Mouse (Mus musculus): ENCODE results near the gene Dnah7a. TPM values are rescaled to one million over a fixed set of nuclear protein-coding genes. Genes with fewer than 3 reads are reported as not detected.
A peak's percentile ranks its signal among the peaks of the same experiment; 100 is the strongest.
"Not testable (repeated sequence)": the region's sequence is repeated elsewhere in the genome, so short reads cannot be mapped to it uniquely, and the experiment has no call there.

Gene Dnah7a
- total RNA-seq, 1 experiment: 0.98 TPM

DNA sequence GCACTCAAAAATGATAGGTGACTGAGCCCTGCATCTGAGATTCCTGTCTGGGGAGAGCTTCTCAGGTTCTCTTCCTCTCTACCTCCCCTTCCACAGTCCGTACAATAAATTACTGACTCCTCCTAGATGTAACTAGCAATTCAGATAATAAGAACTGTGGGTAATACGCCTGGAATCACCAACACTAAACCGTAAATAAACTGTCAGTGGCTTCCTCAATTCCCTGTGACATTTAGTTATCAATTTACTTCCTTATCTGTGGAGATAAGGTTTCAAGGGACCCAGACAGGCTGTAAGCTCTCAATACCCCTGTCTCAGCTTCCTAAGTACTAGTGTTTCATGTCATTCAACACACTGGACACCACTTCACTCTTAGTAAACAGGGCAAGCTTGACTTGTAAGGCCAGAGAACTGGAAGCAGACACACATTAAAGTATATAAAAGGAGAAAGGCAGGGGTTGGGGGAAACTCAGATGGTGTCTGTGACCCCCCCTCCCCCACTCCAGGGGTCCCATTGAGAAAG, 300.7 kb downstream of the Dnah7a start:
- H3K9me3 ChIP-seq (ENCODE audit: control insufficient read depth, insufficient read depth, low read depth, low read length): no peaks in the 10 kb centered on the region
- no peak for DNase-seq (ENCODE audit: low read depth, low spot score)
- no peaks in the 10 kb centered on the region for H3K4me1 ChIP-seq (ENCODE audit: control insufficient read depth in 2 of 2, insufficient read depth in 2 of 2, low read length in 2 of 2, poor library complexity in 1 of 2)
- TF ChIP-seq MAFK (IDR thresholded peaks at IDR 0.05; ENCODE audit: insufficient read depth, low read depth, low read length) (no peak), HCFC1 (IDR thresholded peaks at IDR 0.05; ENCODE audit: borderline replicate concordance, insufficient read depth, low read length) (no peak), ZNF384 (IDR thresholded peaks at IDR 0.05; ENCODE audit: low read depth, low read length) (no peak), ZC3H11A (IDR thresholded peaks at IDR 0.05; ENCODE audit: borderline replicate concordance, low read depth, low read length) (no peak)
- no peak overlapping the region for H3K4me3 ChIP-seq (ENCODE audit: insufficient read depth in 1 of 2, low read depth in 1 of 2, low read length in 2 of 2, poor library complexity in 1 of 2, severe bottlenecking in 1 of 2)
- in situ Hi-C loops (cut with MboI; ENCODE audit: low sequenced_read_pairs in 2 of 2, unreplicated experiment in 2 of 2): no loop called here
- H3K36me3 ChIP-seq (ENCODE audit: control insufficient read depth, insufficient read depth, low read length, poor library complexity, severe bottlenecking): no peaks in the 10 kb centered on the region
- no peak overlapping the region for H3K27ac ChIP-seq (ENCODE audit: insufficient read depth, low read depth, low read length, poor library complexity, severe bottlenecking)
- no peak overlapping the region for H3K9ac ChIP-seq (ENCODE audit: insufficient read depth, low read depth, low read length, poor library complexity, severe bottlenecking)

DNA sequence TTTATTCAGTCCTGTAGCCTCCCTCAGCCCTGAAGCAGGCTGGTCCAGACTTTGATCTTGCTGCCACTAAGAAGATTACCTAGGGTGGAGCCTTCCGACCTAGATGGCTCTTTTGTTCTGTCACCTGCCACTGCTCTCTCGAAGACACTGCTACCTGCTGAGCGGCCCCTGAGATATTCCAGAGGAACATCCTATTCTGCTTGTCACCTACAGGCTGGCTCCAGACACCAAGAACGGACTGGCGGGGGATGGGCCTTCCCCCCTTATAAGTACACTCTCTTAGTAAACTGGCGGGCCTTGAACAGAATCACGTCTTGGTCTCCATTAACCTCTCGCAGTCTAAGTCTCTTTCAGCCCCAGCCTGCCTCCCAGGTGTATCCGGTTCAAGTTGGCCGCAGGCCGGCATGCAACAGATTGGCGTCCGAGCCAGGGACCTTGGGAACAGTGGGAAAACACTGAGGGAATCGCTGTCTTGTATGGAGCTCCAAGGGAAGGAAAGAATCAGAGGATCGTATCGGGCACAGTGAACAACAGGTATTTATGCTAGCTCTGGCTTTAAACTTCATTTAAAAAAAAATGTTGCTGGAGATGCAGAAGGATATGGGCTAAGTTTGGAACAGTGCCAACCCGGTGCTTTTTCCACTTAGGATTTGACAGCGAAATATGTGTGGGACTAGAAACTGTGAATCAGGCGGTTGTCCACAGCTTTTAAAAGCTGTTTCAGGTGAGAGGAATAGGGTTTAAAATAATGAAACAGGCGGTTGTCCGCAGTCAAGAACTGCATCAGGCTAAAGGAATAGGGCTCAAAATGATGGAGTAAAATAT, 312.4 kb downstream of the Dnah7a start:
- H3K9ac ChIP-seq (ENCODE audit: insufficient read depth, low read depth, low read length, poor library complexity, severe bottlenecking); H3K4me1 ChIP-seq (ENCODE audit: control insufficient read depth in 2 of 2, insufficient read depth in 2 of 2, low read length in 2 of 2, poor library complexity in 1 of 2); H3K27ac ChIP-seq (ENCODE audit: insufficient read depth, low read depth, low read length, poor library complexity, severe bottlenecking); H3K9me3 ChIP-seq (ENCODE audit: control insufficient read depth, insufficient read depth, low read depth, low read length); H3K36me3 ChIP-seq (ENCODE audit: control insufficient read depth, insufficient read depth, low read length, poor library complexity, severe bottlenecking); in situ Hi-C loops (cut with MboI; ENCODE audit: low sequenced_read_pairs in 2 of 2, unreplicated experiment in 2 of 2); H3K4me3 ChIP-seq (ENCODE audit: insufficient read depth in 1 of 2, low read depth in 1 of 2, low read length in 2 of 2, poor library complexity in 1 of 2, severe bottlenecking in 1 of 2): not testable (repeated sequence)
- peak; percentile 42 for DNase-seq (ENCODE audit: low read depth, low spot score)

DNA sequence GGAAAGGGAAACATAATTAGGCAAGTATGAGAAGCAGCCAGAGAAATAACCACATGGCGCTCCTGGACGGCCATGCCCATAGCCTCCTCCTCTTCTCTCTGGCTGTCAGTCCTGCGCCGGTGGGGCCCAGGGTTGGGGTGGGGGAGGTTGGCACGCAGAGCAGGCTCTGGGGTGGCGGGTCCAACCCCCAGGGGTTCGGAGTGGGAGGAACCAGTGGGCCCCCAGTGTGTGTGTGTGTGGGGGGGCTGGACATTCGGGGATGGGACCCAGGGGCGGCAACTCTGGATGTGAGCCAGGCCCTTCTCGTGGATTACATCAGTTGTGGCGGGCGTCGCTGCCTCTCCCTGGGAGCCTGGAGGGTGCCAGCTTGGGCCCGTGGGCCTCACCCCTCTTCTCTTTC, 317.8 kb downstream of the Dnah7a start:
- no peak overlapping the region; the same call in 1 of the 2 replicates for H3K27ac ChIP-seq (ENCODE audit: insufficient read depth, low read depth, low read length, poor library complexity, severe bottlenecking)
- no peak overlapping the region for H3K9ac ChIP-seq (ENCODE audit: insufficient read depth, low read depth, low read length, poor library complexity, severe bottlenecking)
- H3K36me3 ChIP-seq (ENCODE audit: control insufficient read depth, insufficient read depth, low read length, poor library complexity, severe bottlenecking): no peaks in the 10 kb centered on the region
- peaks cover 3% of the 10 kb centered on the region; the same call in 1 of the 2 replicates for H3K9me3 ChIP-seq (ENCODE audit: control insufficient read depth, insufficient read depth, low read depth, low read length)
- no peaks in the 10 kb centered on the region for H3K4me1 ChIP-seq (ENCODE audit: control insufficient read depth in 2 of 2, insufficient read depth in 2 of 2, low read length in 2 of 2, poor library complexity in 1 of 2)
- no peak for DNase-seq (ENCODE audit: low read depth, low spot score)
- no peak for TF ChIP-seq HCFC1 (IDR thresholded peaks at IDR 0.05; ENCODE audit: borderline replicate concordance, insufficient read depth, low read length)
- no peak for TF ChIP-seq MAFK (IDR thresholded peaks at IDR 0.05; ENCODE audit: insufficient read depth, low read depth, low read length)
- no peak for TF ChIP-seq ZNF384 (IDR thresholded peaks at IDR 0.05; ENCODE audit: low read depth, low read length)
- TF ChIP-seq ZC3H11A (IDR thresholded peaks at IDR 0.05; ENCODE audit: borderline replicate concordance, low read depth, low read length): no peak
- no peak for TF ChIP-seq CHD2 (IDR thresholded peaks at IDR 0.05; ENCODE audit: low read depth, low read length)
- H3K4me3 ChIP-seq (ENCODE audit: insufficient read depth in 1 of 2, low read depth in 1 of 2, low read length in 2 of 2, poor library complexity in 1 of 2, severe bottlenecking in 1 of 2): no peak overlapping the region
- in situ Hi-C loops (cut with MboI; ENCODE audit: low sequenced_read_pairs in 2 of 2, unreplicated experiment in 2 of 2): no loop called here

DNA sequence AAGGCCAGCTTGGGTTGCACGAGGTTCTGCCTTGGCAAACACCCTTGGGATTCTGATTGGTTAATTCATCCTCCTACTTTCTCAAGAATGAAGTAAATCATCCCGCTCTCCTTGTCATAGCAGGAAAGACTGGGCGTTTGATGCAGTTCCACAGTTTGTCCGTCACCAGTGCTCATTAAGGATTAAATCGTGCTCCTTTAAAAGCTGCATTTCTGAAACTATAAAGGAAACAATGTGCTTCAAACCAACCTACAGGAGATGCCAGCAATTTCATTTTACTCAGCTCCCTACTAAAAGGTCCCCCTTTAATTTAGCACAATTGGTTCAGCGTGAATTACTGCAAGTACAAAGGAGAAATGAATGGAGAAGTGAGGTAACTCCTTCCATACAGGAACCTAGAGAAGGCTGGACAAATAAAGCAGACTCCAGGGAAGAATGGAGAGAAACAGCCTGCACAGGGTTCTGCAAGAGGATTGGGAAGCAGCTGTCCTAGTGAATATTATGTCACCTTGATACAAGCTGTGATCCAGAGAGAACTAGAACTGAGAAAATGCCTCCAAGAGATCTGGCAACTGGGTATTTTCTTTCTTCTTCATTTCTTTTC, 322.4 kb downstream of the Dnah7a start:
- no peak overlapping the region for H3K27ac ChIP-seq (ENCODE audit: insufficient read depth, low read depth, low read length, poor library complexity, severe bottlenecking)
- TF ChIP-seq HCFC1 (IDR thresholded peaks at IDR 0.05; ENCODE audit: borderline replicate concordance, insufficient read depth, low read length): no peak
- no peak for TF ChIP-seq MAFK (IDR thresholded peaks at IDR 0.05; ENCODE audit: insufficient read depth, low read depth, low read length)
- TF ChIP-seq CHD2 (IDR thresholded peaks at IDR 0.05; ENCODE audit: low read depth, low read length): no peak
- no peak for TF ChIP-seq ZC3H11A (IDR thresholded peaks at IDR 0.05; ENCODE audit: borderline replicate concordance, low read depth, low read length)
- no peak for TF ChIP-seq ZNF384 (IDR thresholded peaks at IDR 0.05; ENCODE audit: low read depth, low read length)
- DNase-seq (ENCODE audit: low read depth, low spot score): no peak

More for the DNA sequence above, 322.4 kb downstream of the Dnah7a start:
- no peaks in the 10 kb centered on the region for H3K36me3 ChIP-seq (ENCODE audit: control insufficient read depth, insufficient read depth, low read length, poor library complexity, severe bottlenecking)
- no peaks in the 10 kb centered on the region for H3K4me1 ChIP-seq (ENCODE audit: control insufficient read depth in 2 of 2, insufficient read depth in 2 of 2, low read length in 2 of 2, poor library complexity in 1 of 2)
- no peak overlapping the region for H3K9ac ChIP-seq (ENCODE audit: insufficient read depth, low read depth, low read length, poor library complexity, severe bottlenecking)
- H3K9me3 ChIP-seq (ENCODE audit: control insufficient read depth, insufficient read depth, low read depth, low read length): no peaks in the 10 kb centered on the region
- no peak overlapping the region for H3K4me3 ChIP-seq (ENCODE audit: insufficient read depth in 1 of 2, low read depth in 1 of 2, low read length in 2 of 2, poor library complexity in 1 of 2, severe bottlenecking in 1 of 2)
- in situ Hi-C loops (cut with MboI; ENCODE audit: low sequenced_read_pairs in 2 of 2, unreplicated experiment in 2 of 2): no loop called here
